Mouse (Mus musculus) embryonic fibroblast, embryonic 13.5 days (primary cell): ENCODE results near the gene Oprm1.

Source experiments
- CTCF ChIP-seq: IDR thresholded peaks from 2 replicates; pipeline ENCODE4 v1.5.1; 2011; ENCODE audit warnings: mild to moderate bottlenecking, control low read depth, low read length, moderate library complexity, borderline replicate concordance; ENCODE audit not compliant: insufficient read depth
- POLR2A ChIP-seq: IDR thresholded peaks from 2 replicates; pipeline ENCODE4 v1.6.1; 2011; ENCODE audit warnings: low read depth, mild to moderate bottlenecking, control low read depth, low read length, moderate library complexity

- TF ChIP-seq POLR2A (no peak), CTCF (no peak)
Measured at GRCm38 (mm10) chr10:7010543-7010942, 252.2 kb downstream of the Oprm1 start.
